Mouse (Mus musculus) skeletal muscle tissue, adult 2 months (tissue): ENCODE data around the gene Capn7.

Experiments used
- DNase-seq: peaks from one replicate; pipeline ENCODE4 v3.0.0-alpha.2; 2012; ENCODE audit warnings: low read depth, low spot score

The Capn7 gene

GRCm38 (mm10) chr14:31364589-31364988 is 28.2 kb downstream of the Capn7 start:
- DNase-seq, result no peak

- no peak for DNase-seq
Observed at GRCm38 (mm10) chr14:31365350-31365749, 28.9 kb downstream of the Capn7 start.

GRCm38 (mm10) chr14:31367951-31368350 is 31.5 kb downstream of the Capn7 start:
- DNase-seq, result no peak

- DNase-seq, result no peak
Observed at GRCm38 (mm10) chr14:31369377-31369776, 32.9 kb downstream of the Capn7 start.

GRCm38 (mm10) chr14:31374390-31374789 is 38.0 kb downstream of the Capn7 start:
- no peak for DNase-seq

- no peak for DNase-seq
Observed at GRCm38 (mm10) chr14:31376331-31376730, 39.9 kb downstream of the Capn7 start.

GRCm38 (mm10) chr14:31382276-31382675 is 45.8 kb downstream of the Capn7 start:
- no peak for DNase-seq

GRCm38 (mm10) chr14:31383470-31384050 is 47.1 kb downstream of the Capn7 start:
- no peak for DNase-seq

- no peak for DNase-seq
Observed at GRCm38 (mm10) chr14:31384366-31385323, 48.2 kb downstream of the Capn7 start.

GRCm38 (mm10) chr14:31385406-31385805 is 49.0 kb downstream of the Capn7 start:
- no peak for DNase-seq

GRCm38 (mm10) chr14:31385977-31386697 is 49.7 kb downstream of the Capn7 start:
- peak; percentile 88 for DNase-seq

GRCm38 (mm10) chr14:31387301-31387981 is 51.0 kb downstream of the Capn7 start:
- DNase-seq, result no peak

GRCm38 (mm10) chr14:31388086-31388872 is 51.8 kb downstream of the Capn7 start:
- DNase-seq, result no peak

- DNase-seq, result no peak
Observed at GRCm38 (mm10) chr14:31389421-31390147, 53.1 kb downstream of the Capn7 start.

GRCm38 (mm10) chr14:31392300-31392699 is 55.9 kb downstream of the Capn7 start:
- DNase-seq, result no peak

- no peak for DNase-seq
Observed at GRCm38 (mm10) chr14:31392873-31393545, 56.6 kb downstream of the Capn7 start.

GRCm38 (mm10) chr14:31393546-31393890 is 57.1 kb downstream of the Capn7 start:
- DNase-seq, result no peak

- no peak for DNase-seq
Observed at GRCm38 (mm10) chr14:31393936-31394630, 57.6 kb downstream of the Capn7 start.
